Mouse (Mus musculus) kidney, embryonic 16.5 days (tissue): Measurements from ENCODE around the gene Rnf39. TPM values are rescaled to one million over a fixed set of nuclear protein-coding genes. Genes with fewer than 3 reads are reported as not detected.
A peak's percentile ranks its signal among the peaks of the same experiment; 100 is the strongest.

Experiments used
- ATAC-seq: fragments of 200-750 bp; cut with Nextera tagmentation; 2 replicates; pipeline ENCODE4 v1.8.0; 2017; ENCODE audit warnings: moderate TSS enrichment; ENCODE audit not compliant: low FRiP score, low TSS enrichment
- H3K27ac ChIP-seq: fragments of 300-500 bp; sonication (generic); 2 replicates; pipeline ENCODE4 v1.5.1; 2014; ENCODE audit warnings: low read length
- H3K27me3 ChIP-seq: fragments of 300-500 bp; sonication (generic); 2 replicates; pipeline ENCODE4 v1.6.1; 2014; ENCODE audit warnings: low read length, control low read depth, mixed read lengths; ENCODE audit not compliant: insufficient read depth
- H3K36me3 ChIP-seq: fragments of 300-500 bp; sonication (generic); 2 replicates; pipeline ENCODE4 v1.6.1; 2014; ENCODE audit warnings: low read length, control low read depth, mixed read lengths; ENCODE audit not compliant: insufficient read depth
- H3K4me1 ChIP-seq: fragments of 300-500 bp; sonication (generic); 2 replicates; pipeline ENCODE4 v1.6.1; 2014; ENCODE audit warnings: low read length, control low read depth, mixed read lengths; ENCODE audit not compliant: insufficient read depth
- H3K4me2 ChIP-seq: fragments of 300-500 bp; sonication (generic); replicated peaks from 2 replicates; pipeline ENCODE4 v1.6.1; 2014; ENCODE audit warnings: low read depth, low read length
- H3K4me3 ChIP-seq: fragments of 300-500 bp; sonication (generic); 2 replicates; pipeline ENCODE4 v1.5.1; 2014; ENCODE audit warnings: mild to moderate bottlenecking, low read length
- H3K9ac ChIP-seq: fragments of 300-500 bp; sonication (generic); replicated peaks from 2 replicates; pipeline ENCODE4 v1.6.1; 2014; ENCODE audit warnings: low read length
- H3K9me3 ChIP-seq: fragments of 300-500 bp; sonication (generic); 2 replicates; pipeline ENCODE4 v1.6.1; 2016; ENCODE audit warnings: low read length, control low read depth
- WGBS: fragments of 180-500 bp; shearing (Covaris S2); extraction: QIAGEN DNeasy Blood & Tissue Kit; methylation state at CpG from one replicate; pipeline ENCODE4 v1.1.7; 2014; 5-methylcytosine and 5-hydroxymethylcytosine counted together
- polyA plus RNA-seq: library from polyadenylated mRNA; unstranded; fragments of >200 nt; fragmentation: Nextera tagmentation; extraction: Ambion mirVana; gene quantifications from 2 replicates; pipeline ENCODE4 v1.2.1, GENCODE M21; 2015

Rnf39 gene
- polyA plus RNA-seq: 0.22 and 0.27 TPM in 2 replicates

DNA sequence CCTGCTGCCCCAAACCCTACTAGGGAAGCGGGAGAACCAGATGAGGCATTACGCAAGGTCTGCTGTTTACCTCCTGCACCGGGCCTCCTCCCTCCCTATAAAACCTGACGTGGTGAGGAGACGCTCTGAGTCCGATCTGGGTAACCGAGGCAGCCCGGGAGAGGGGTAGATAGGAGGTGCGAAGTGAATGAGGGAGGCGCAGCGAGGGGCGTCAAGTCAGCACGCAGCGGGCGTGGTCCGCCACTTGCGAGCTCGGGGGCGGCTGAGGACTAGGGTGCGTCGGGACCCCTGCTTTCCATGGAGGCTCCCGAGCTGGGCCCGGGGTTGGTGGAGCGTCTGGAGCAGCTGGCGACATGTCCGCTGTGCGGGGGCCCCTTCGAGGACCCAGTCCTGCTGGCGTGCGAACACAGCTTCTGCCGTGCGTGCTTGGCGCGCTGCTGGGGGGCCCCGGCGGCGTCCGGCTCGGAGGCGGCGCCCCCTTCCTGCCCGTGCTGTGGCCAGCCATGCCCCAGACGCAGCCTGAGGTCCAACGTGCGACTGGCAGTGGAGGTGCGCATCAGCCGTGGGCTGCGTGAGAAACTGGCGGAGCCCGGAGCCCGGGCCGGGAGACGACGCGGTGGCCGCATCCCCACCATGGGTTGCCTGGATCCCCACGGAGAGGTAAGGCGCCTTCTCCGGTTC, at the start of gene Rnf39:
Gene Rnf39 (plus strand): TSS at position 128 of the 681 bp plus-strand sequence.
- Histone ChIP-seq H3K4me1 (peaks cover 16% of the 10 kb centered on the region), H3K27me3 (peaks cover 61% of the 10 kb centered on the region), H3K4me2 (peak within 1 kb of the TSS; percentile 72), H3K4me3 (peak within 1 kb of the TSS; percentile 42), H3K9ac (peak within 1 kb of the TSS; percentile 48), H3K27ac (no peak within 1 kb of the TSS), H3K9me3 (no peaks in the 10 kb centered on the region), H3K36me3 (no peaks in the 10 kb centered on the region)
- 2% methylated on average over 58 of the region's 59 CpGs for WGBS
- ATAC-seq: no peak

DNA sequence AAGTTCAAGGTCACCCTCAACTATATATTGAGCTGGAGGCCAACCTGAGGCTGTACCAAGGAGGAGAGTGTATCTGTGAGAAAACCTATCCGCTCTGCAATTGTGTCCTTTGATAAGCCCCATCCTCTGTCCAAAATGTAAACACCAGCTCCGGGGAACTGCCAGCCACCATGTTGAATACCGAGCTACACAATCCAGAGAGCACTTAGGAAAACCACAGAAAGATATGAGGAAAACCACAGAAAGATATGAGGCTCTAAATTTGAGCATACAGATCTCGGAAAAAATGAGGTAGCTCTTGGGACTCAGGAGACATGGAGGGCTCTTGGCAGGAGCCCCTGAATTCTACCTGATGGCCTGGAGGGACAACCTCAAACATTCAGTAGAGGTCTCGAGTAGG, 49.3 kb upstream of the Rnf39 start:
- no peak for ATAC-seq
- H3K4me2 ChIP-seq: no peak overlapping the region
- no peaks in the 10 kb centered on the region for H3K27me3 ChIP-seq
- no peaks in the 10 kb centered on the region for H3K9me3 ChIP-seq
- no peak overlapping the region for H3K4me3 ChIP-seq
- H3K27ac ChIP-seq: no peak overlapping the region
- H3K9ac ChIP-seq: no peak overlapping the region
- H3K36me3 ChIP-seq: no peaks in the 10 kb centered on the region
- 76% methylated on average over 5 of the region's 5 CpGs for WGBS
- H3K4me1 ChIP-seq: no peaks in the 10 kb centered on the region

DNA sequence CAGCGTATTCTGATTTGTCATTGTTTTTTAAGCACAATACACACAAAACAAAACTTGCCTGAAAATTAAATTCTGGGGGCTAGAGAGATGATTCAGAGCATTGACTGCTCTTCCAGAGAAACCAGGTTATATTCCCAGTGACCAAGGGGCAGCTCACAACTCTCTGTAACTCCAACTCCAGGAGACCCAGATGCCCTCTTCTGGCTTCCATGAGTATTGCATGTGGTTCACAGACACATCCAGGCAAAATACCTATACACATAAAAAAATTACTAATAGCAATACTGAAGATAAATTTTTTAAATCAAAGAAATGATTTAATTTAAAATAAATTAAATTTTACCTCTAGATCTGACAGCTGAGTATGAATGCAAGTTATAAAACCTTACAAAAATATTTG, 46.1 kb upstream of the Rnf39 start:
- no peak for ATAC-seq
- H3K4me2 ChIP-seq: no peak overlapping the region
- H3K9me3 ChIP-seq: no peaks in the 10 kb centered on the region
- no peaks in the 10 kb centered on the region for H3K27me3 ChIP-seq
- no peak overlapping the region for H3K27ac ChIP-seq
- no peaks in the 10 kb centered on the region for H3K36me3 ChIP-seq
- no peak overlapping the region for H3K4me3 ChIP-seq
- WGBS: 95% methylated on average over 1 of the region's 1 CpGs
- no peaks in the 10 kb centered on the region for H3K4me1 ChIP-seq
- H3K9ac ChIP-seq: no peak overlapping the region

DNA sequence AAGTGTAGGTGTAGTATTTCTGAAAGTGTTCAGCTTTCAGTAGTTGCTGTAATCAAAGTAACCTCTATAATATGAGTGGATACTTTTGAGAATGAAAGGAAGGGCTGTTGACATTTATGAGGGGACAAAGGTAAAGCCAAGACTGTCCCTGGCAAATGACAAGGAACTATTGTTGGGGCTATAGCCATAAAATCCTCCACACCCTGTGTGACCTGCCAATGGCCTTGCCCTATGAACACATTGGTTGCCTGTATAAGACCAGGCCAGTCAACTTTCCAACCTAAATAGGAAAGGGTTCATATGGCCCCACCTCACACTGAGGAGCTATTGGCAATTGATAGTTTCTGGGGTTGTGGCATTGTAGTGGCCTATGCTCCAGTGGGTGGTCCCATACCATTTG, 45.7 kb upstream of the Rnf39 start:
- ATAC-seq: no peak
- Histone ChIP-seq H3K4me2 (no peak overlapping the region), H3K27ac (no peak overlapping the region), H3K4me1 (no peaks in the 10 kb centered on the region), H3K4me3 (no peak overlapping the region), H3K36me3 (no peaks in the 10 kb centered on the region), H3K9ac (no peak overlapping the region), H3K9me3 (no peaks in the 10 kb centered on the region), H3K27me3 (no peaks in the 10 kb centered on the region)

DNA sequence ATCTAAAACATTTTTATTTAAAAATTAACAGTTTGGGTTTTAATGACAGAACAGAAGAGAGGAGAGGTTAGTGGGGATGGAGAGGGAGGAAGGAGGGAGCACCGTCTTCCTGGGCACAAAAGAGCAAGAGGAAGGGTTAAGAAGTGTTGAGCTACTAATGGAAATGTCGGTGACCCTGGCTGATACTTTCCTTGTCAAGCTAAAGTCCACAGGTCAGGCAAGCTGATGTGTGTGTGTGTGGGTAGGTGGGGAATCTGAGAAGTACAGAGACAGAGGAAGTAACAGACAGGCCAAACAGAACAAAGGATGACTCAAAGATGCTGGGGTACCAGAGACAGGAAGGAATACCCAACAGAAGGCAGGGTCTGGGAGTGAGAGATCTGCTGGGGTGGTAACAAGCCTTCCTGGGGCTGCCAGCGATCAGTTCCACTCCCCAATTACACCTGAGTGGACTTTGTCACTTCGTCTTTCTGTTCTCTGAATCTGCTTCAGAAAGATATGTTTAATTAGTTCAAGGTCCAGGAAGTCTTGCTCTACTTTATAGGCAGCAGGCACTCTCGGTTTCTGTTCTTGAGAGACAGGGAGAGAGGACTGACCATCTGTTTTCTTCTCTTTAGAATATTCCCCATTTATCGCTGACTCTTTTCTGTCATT, 45.0 kb upstream of the Rnf39 start, which contains the start of gene Trim31:
Gene Trim31 (plus strand): TSS at position 567 of the 654 bp plus-strand sequence.
- Histone ChIP-seq H3K9ac (no peak within 1 kb of the TSS), H3K36me3 (no peaks in the 10 kb centered on the region)

DNA sequence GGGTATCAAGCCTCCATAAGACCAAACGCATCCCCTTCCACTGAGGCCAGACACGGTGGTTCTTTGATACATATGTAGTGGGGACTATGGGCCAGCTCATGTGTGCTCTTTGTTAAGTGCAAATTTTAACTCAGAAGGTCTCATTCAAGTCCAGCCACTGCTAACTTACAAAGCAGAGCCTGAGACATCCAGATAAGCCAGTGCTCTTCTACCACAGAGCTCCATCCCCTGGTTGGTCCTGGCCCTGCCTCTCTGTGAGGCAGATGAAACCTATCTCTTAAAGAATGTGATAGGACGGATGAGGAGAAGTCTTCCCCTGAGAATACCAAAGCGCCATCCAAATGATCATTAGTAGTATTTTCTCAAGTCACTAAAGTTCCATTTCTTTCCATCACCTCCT, 43.3 kb upstream of the Rnf39 start:
- Histone ChIP-seq H3K4me2 (no peak overlapping the region), H3K36me3 (no peaks in the 10 kb centered on the region), H3K9ac (no peak overlapping the region), H3K4me3 (no peak overlapping the region), H3K9me3 (no peaks in the 10 kb centered on the region), H3K27me3 (no peaks in the 10 kb centered on the region), H3K4me1 (no peaks in the 10 kb centered on the region), H3K27ac (no peak overlapping the region)
- 84% methylated on average over 4 of the region's 4 CpGs for WGBS
- ATAC-seq: no peak

More for the DNA sequence above, 45.0 kb upstream of the Rnf39 start, which contains the start of gene Trim31:
- ATAC-seq: no peak
- Histone ChIP-seq H3K27me3 (no peaks in the 10 kb centered on the region), H3K4me2 (no peak within 1 kb of the TSS), H3K27ac (no peak within 1 kb of the TSS), H3K4me3 (no peak within 1 kb of the TSS), H3K9me3 (no peaks in the 10 kb centered on the region), H3K4me1 (no peaks in the 10 kb centered on the region)
- WGBS: 72% methylated on average over 6 of the region's 6 CpGs

DNA sequence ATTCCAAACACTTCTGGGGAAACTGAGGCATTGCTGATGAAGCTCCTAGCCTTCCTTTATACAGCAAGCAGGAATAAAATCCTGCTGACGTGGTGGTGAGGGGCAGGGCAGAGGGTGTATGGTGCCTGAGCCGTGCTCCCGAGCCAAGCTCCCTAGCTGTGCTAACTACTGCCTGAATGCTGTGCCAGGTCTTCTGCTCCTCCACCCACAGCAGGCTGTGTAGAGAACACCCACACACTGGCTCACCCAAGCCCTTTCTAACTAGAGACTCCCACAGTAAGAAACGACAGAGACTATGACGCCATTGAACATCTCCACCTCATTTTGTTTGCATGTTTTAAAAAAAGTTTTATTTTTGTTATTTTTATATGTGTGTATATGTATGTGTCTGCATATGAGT, 42.7 kb upstream of the Rnf39 start:
- no peak overlapping the region for H3K9ac ChIP-seq
- no peaks in the 10 kb centered on the region for H3K27me3 ChIP-seq
- no peak overlapping the region for H3K27ac ChIP-seq
- no peaks in the 10 kb centered on the region for H3K9me3 ChIP-seq
- H3K36me3 ChIP-seq: no peaks in the 10 kb centered on the region
- WGBS: 80% methylated on average over 5 of the region's 5 CpGs
- no peak overlapping the region for H3K4me2 ChIP-seq
- ATAC-seq: no peak
- no peak overlapping the region for H3K4me3 ChIP-seq
- no peaks in the 10 kb centered on the region for H3K4me1 ChIP-seq

DNA sequence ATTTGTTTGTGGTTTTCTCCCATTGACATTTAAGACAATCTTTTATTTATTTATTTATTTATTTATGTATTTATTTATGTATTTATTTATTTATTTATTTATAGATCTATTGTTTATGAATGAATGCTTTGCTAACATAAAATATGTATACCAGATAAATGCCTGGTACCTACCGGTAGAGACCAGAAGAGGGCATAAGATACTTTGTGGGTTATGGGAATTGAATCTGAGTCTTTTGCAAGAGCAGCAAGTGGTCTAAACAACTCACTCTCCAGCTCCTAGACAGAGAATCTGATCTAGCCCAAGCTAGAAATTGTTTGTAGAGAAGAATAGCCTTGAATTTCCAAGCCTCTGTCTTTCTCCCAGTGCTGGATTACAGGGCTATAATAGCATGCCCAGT, 42.0 kb upstream of the Rnf39 start:
- Histone ChIP-seq H3K27me3 (no peaks in the 10 kb centered on the region; the same call in 1 of the 2 replicates), H3K4me2 (no peak overlapping the region)
- 31% methylated on average over 1 of the region's 1 CpGs for WGBS

DNA sequence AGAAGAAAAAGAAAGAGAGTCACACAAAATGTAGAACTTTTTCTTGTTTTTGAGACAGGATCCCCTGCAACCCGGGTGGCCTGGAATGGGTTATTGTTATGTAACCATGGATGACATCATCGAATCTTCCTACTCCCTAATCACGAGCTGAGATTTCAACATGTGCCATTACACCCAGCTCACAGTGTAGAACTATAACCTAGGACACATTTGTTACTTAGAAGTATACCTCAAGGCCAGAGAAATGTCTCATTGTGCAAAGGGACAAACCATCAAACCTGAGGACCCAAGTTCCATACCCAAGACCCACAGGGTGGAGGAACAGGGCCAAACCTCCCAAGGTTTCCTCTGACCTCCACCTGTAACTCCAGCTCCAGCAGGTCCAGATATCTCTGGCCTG, 39.1 kb upstream of the Rnf39 start:
- H3K9ac ChIP-seq: no peak overlapping the region
- no peaks in the 10 kb centered on the region for H3K4me1 ChIP-seq
- H3K4me2 ChIP-seq: no peak overlapping the region
- ATAC-seq: no peak
- no peak overlapping the region for H3K27ac ChIP-seq
- H3K27me3 ChIP-seq: no peaks in the 10 kb centered on the region; the same call in 1 of the 2 replicates
- H3K4me3 ChIP-seq: no peak overlapping the region
- 68% methylated on average over 3 of the region's 3 CpGs for WGBS
- H3K9me3 ChIP-seq: no peaks in the 10 kb centered on the region
- no peaks in the 10 kb centered on the region for H3K36me3 ChIP-seq

More for the DNA sequence above, 42.0 kb upstream of the Rnf39 start:
- no peaks in the 10 kb centered on the region for H3K36me3 ChIP-seq
- no peak for ATAC-seq
- no peak overlapping the region for H3K27ac ChIP-seq
- no peaks in the 10 kb centered on the region for H3K9me3 ChIP-seq
- H3K4me3 ChIP-seq: no peak overlapping the region
- H3K9ac ChIP-seq: no peak overlapping the region
- H3K4me1 ChIP-seq: no peaks in the 10 kb centered on the region

DNA sequence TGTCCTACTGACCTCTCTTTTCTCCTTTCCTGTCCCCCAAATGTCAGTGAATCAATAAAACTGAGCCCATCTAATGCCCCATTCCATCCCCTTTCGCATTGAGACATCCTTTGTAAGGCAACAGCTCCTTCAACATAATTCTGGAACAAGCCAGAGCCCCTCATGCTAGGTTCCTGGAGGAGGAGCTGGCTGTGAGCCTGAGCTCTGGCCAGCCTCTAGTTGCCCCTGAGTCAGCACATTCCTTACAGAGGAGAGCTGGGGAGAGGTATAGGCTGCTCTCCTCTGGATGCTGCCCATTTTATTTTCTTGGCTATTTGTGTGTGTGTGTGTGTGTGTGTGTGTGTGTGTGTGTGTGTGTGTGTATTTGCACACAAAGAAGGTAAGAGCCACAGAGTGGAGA, 34.5 kb upstream of the Rnf39 start:
- ATAC-seq: peak; percentile 73; the same call in 1 of the 2 replicates
- Histone ChIP-seq H3K9ac (no peak overlapping the region), H3K36me3 (no peaks in the 10 kb centered on the region), H3K27me3 (peaks cover 6% of the 10 kb centered on the region; the same call in 1 of the 2 replicates), H3K9me3 (no peaks in the 10 kb centered on the region), H3K4me1 (no peaks in the 10 kb centered on the region), H3K4me3 (no peak overlapping the region), H3K4me2 (no peak overlapping the region), H3K27ac (no peak overlapping the region)
- WGBS: 42% methylated on average over 1 of the region's 1 CpGs
